Mouse (Mus musculus) inflammation-experienced regulatory T-cells (primary cell): ENCODE results near the gene Rnase4. TPM values are rescaled to one million over a fixed set of nuclear protein-coding genes. Genes with fewer than 3 reads are reported as not detected.

Experiments
- polyA plus RNA-seq, 2 experiments: library from polyadenylated mRNA; unstranded; fragments of 100-300 nt; shearing (Covaris generic); gene quantifications; one replicate each; pipeline ENCODE4 v1.2.1; 2017

The Rnase4 gene
- polyA plus RNA-seq: 10 to 100 TPM; 16.4 to 19.1 TPM

DNA sequence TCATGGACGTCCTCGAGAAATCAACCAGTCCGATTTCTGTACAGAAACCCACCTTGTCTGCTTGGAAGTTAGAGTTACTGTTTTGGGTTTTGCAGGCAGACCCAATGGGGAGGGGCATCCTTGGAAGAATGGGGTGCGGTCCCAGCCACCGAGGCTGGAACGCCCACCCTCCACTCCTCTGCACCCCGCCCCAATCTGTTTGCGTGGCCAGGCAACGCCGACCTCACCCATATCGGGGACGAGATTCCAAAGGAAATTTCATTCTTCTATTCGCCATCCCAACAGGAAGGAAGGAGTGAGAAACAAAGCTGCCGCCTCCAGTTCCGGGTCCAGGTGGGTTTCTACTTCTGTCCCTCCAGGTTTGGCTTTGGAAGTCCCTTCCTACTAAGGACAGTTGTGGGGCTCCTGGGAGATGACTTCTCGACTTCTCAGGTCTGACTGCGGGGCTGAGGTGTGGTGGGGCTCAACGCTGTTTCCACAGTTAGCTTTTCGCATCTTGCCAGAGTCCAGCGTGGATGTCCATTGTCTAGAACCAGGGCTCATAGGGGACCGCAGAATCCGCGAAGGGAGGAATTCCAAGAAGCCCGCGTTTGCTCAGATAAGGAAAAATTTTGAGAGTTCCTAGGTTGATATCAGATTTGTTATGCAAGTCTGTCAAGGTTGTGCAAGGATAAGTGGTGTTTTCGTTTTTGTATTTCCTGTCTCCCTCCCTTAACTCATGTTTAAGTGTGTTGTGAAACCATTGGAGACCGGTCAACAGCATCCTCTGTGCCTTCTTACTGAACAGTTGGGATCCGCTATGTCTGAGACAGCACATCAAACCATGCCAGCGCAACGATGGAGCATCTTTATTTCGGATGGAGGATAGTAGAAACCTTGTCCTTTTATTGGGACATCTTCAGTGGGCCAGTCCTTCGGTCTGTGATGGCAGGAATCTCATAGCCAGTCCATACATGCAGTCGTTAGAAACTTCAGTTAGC, at the start of gene Rnase4, which contains the start of gene Ang:
Gene Rnase4 (plus strand): TSS at position 157 of the 980 bp plus-strand sequence.
Gene Ang (plus strand): TSS at position 230 of the 980 bp plus-strand sequence.

GRCm38 (mm10) chr14:51041769-51042168, 49.1 kb upstream of the Rnase4 start, which contains the start of gene Rnase9:
TSS of gene Rnase9 (minus strand) at chr14:51041869.

GRCm38 (mm10) chr14:51050063-51050462, 40.8 kb upstream of the Rnase4 start, which contains the start of gene Rnase11:
TSS of gene Rnase11 (minus strand) at chr14:51050163.

DNA sequence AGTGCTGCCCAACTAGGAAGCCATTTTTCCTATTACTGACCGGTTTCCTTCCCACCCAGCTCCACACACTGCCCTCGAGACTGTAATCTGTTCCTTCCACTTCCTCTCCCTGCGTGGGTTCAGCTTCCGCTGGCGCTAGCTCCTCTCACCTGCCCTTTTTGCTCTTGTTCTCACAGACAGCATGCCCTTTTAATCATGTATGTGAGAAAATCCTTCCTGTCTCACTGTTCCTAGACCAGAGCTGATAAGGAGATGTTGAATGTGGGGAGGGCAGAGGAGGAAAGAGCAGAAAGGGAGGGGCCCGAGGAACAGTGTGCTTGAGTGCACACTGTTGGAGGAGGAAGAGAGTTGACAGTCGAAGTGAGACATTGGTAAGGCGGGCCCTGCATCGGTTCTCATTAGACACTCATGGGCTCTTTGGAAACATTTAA, 33.5 kb upstream of the Rnase4 start, which contains the start of gene Rnase12:
Gene Rnase12 (minus strand): TSS at position 261 of the 431 bp plus-strand sequence.

GRCm38 (mm10) chr14:51074335-51074734, 16.5 kb upstream of the Rnase4 start, which contains the start of gene Olfr750:
TSS of gene Olfr750 (minus strand) at chr14:51074435.

DNA sequence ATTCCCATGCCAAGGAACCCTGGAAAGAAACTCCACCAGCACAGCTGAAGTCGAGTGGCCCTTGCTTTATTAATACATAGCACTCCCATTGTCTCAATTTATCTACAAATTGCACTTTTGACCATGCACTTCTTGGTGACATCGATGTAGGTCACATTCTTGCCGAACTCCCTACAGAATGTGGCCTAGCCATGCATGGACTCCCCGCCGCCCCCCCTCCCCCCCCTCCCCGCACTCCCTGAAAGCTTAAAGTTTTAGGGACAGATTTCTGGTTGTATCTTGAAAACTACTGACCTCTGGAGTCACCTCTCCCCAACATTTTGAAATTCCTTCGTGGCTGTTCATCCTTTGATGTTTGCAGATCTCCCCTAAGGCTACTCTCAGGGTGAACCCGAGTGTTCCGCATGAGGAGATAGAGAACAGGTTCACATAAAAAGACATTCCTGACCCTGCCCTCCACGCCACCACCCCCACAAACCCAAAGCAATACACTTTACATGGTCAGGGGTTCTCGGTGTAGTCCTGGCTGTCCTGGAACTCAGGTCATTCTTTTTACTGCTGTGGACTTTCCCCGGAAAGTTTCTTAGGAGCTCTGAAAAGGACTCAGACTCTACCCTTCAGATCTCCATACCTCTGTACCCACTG, 23.2 kb downstream of the Rnase4 start, which contains the start of gene Eddm3b:
Gene Eddm3b (plus strand): TSS at position 511 of the 645 bp plus-strand sequence.

DNA sequence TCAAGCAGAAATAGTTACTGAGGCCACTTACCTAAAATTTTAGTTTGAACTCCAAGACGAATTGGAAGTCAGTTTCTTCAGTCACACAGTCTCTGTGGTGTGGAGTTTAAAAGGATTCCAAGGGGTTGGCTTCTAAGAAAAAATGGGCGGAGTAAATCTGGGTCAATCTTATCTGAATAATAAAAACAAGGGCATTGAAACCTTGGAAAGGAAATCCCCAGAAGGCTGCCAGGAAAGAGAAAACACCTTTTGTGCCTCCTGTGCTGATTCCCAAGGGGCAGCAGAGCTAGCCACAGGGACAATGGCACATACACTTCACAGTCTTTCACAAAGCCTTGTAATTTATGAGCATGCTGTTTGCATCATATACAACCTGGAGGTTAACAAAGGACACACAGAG, 55.8 kb downstream of the Rnase4 start, which contains the start of gene Rnase1:
Gene Rnase1 (minus strand): TSS at position 101 of the 400 bp plus-strand sequence.

Other genes with a start within 250 kb of the Rnase4 start
- gene Tep1, start 220.5 kb upstream of the Rnase4 start, polyA plus RNA-seq: 10 to 100 TPM; 20.6 to 24.3 TPM
- gene Klhl33, start 193.6 kb upstream of the Rnase4 start, polyA plus RNA-seq: under 1 TPM; 0.33 to 0.40 TPM
- 100 to 1,000 TPM in 1 of 2 experiments, 10 to 100 TPM in 1; 95.6 to 104 TPM for gene Osgep, start 166.2 kb upstream of the Rnase4 start, polyA plus RNA-seq
- 10 to 100 TPM; 50.0 to 51.6 TPM for gene Apex1, start 166.1 kb upstream of the Rnase4 start, polyA plus RNA-seq
- gene Pip4p1, start 160.2 kb upstream of the Rnase4 start, polyA plus RNA-seq: 10 to 100 TPM; 67.6 to 81.9 TPM
- 10 to 100 TPM; 47.8 to 51.5 TPM for gene Pnp, start 160.0 kb upstream of the Rnase4 start, polyA plus RNA-seq
- gene Gm49342, start 146.6 kb upstream of the Rnase4 start, polyA plus RNA-seq: not detected
- gene Pnp2, start 135.1 kb upstream of the Rnase4 start, polyA plus RNA-seq: 1 to 10 TPM in 1 of 2 experiments, under 1 TPM in 1; 0.95 to 1.1 TPM
- gene Rnase10, start 83.3 kb upstream of the Rnase4 start, polyA plus RNA-seq: 1 to 10 TPM in 1 of 2 experiments, under 1 TPM in 1; 0.37 to 1.0 TPM
- not detected for gene Rnase9, start 49.2 kb upstream of the Rnase4 start, polyA plus RNA-seq
- gene Rnase11, start 40.9 kb upstream of the Rnase4 start, polyA plus RNA-seq: not detected
- not detected for gene Rnase12, start 33.4 kb upstream of the Rnase4 start, polyA plus RNA-seq
- 1 to 10 TPM in 1 of 2 experiments, under 1 TPM in 1; 0.68 to 4.6 TPM for gene Olfr750, start 16.6 kb upstream of the Rnase4 start, polyA plus RNA-seq
- 1 to 10 TPM; 3.2 to 4.6 TPM for gene Ang, start 73 bp downstream of the Rnase4 start, polyA plus RNA-seq
- gene Eddm3b, start 23.3 kb downstream of the Rnase4 start, polyA plus RNA-seq: not detected
- gene Rnase6, start 32.8 kb downstream of the Rnase4 start, polyA plus RNA-seq: 1 to 10 TPM; 2.1 to 5.0 TPM
- 1 to 10 TPM; 1.2 to 3.6 TPM for gene Rnase1, start 55.7 kb downstream of the Rnase4 start, polyA plus RNA-seq
- not detected for gene Rnase2b, start 71.2 kb downstream of the Rnase4 start, polyA plus RNA-seq
- gene Ang2, start 108.1 kb downstream of the Rnase4 start, polyA plus RNA-seq: not detected
- not detected for gene Ear14, start 112.3 kb downstream of the Rnase4 start, polyA plus RNA-seq
- not detected for gene Rnase2a, start 165.0 kb downstream of the Rnase4 start, polyA plus RNA-seq